14 mouse cellular contexts compared by ENCODE assay signal in the genomic region with DNA sequence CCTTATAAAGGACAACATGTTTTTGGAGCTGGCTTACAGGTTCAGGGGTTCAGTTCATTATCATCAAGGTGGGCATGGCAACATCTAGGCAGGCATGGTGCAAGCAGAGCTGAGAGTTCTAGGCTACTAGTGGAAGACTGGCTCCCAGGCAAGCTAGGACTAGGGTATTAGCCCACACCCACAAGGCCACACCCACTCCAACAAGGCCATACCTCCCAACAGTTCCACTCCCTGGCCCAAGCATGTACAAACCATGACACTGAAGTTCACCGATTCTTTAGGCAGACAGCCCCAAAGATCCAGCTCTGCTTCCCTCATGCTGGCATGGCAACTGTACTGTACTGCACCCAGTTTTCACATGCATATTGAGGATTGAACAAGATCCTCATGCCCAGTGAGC.
"Had no signal": no experiment of that assay in that cellular context is flagged by ENCODE, and none has a peak within 500 bp of the region (broad histone marks: within the 10 kb centered on the region; RNA-seq: fewer than 3 reads in every experiment).

No protein-coding gene starts in this region.

- H3K4me2 ChIP-seq: limb, embryonic 12.5 days; limb, embryonic 15.5 days; liver, embryonic 11.5 days; lung, embryonic 14.5 days; midbrain, embryonic 12.5 days; midbrain, embryonic 15.5 days had no signal

- ATAC-seq: liver, postnatal 0 days; lung, postnatal 0 days; midbrain, embryonic 15.5 days had no signal

- H3K4me1 ChIP-seq: limb, embryonic 12.5 days; limb, embryonic 15.5 days; midbrain, embryonic 12.5 days; midbrain, embryonic 15.5 days had no signal

- H3K9ac ChIP-seq: limb, embryonic 12.5 days; limb, embryonic 15.5 days; liver, embryonic 14.5 days; liver, postnatal 0 days; lung, embryonic 14.5 days; midbrain, embryonic 12.5 days; midbrain, embryonic 15.5 days had no signal

- H3K27ac ChIP-seq: kidney, postnatal 0 days; limb, embryonic 12.5 days; limb, embryonic 15.5 days; liver, embryonic 14.5 days; macrophage; midbrain, embryonic 12.5 days; midbrain, embryonic 15.5 days had no signal

- H3K4me3 ChIP-seq: limb, embryonic 12.5 days; limb, embryonic 15.5 days; midbrain, embryonic 12.5 days; midbrain, embryonic 15.5 days had no signal

- H3K27me3 ChIP-seq: limb, embryonic 12.5 days; limb, embryonic 15.5 days; midbrain, embryonic 12.5 days; midbrain, embryonic 15.5 days had no signal

- H3K9me3 ChIP-seq: limb, embryonic 12.5 days; limb, embryonic 15.5 days; midbrain, embryonic 12.5 days; midbrain, embryonic 15.5 days had no signal

- DNase-seq: kidney, postnatal 25 days; liver, postnatal 0 days; lung, embryonic 14.5 days; thymus, adult 18-20 months; thymus, postnatal 36 days had no signal

- H3K36me3 ChIP-seq: limb, embryonic 12.5 days; midbrain, embryonic 12.5 days; midbrain, embryonic 15.5 days had no signal
